Mouse (Mus musculus) retina, postnatal 1 day (tissue): ENCODE data around the gene Nfix.
"Not testable (repeated sequence)": the region's sequence is repeated elsewhere in the genome, so short reads cannot be mapped to it uniquely, and the experiment has no call there.

ENCODE experiments used
- DNase-seq: peaks from one replicate; pipeline ENCODE4 v3.0.0-alpha.2; 2012

Nfix gene

GRCm38 (mm10) chr8:84689091-84689915 is 110.8 kb downstream of the Nfix start:
- peak; percentile 97 for DNase-seq

- DNase-seq, result peak; percentile 93
These were observed 112.4 kb downstream of the Nfix start, which contains the start of gene Nacc1 for GRCm38 (mm10) chr8:84687705-84688100. Gene Nacc1, minus strand, starts transcription at chr8:84687862.

- peak; percentile 69 for DNase-seq
These were observed 113.0 kb downstream of the Nfix start for GRCm38 (mm10) chr8:84687003-84687704.

- DNase-seq, result no peak
These were observed 113.7 kb downstream of the Nfix start, which contains the start of gene Trmt1 for GRCm38 (mm10) chr8:84686191-84687002. Gene Trmt1, plus strand, starts transcription at chr8:84686307.

GRCm38 (mm10) chr8:84684537-84684936 is 115.6 kb downstream of the Nfix start:
- no peak for DNase-seq

GRCm38 (mm10) chr8:84682257-84682656 is 117.9 kb downstream of the Nfix start:
- no peak for DNase-seq

- no peak for DNase-seq
These were observed 118.7 kb downstream of the Nfix start for GRCm38 (mm10) chr8:84681476-84681875.

- no peak for DNase-seq
These were observed 122.8 kb downstream of the Nfix start for GRCm38 (mm10) chr8:84677305-84677704.

- DNase-seq, result not testable (repeated sequence)
These were observed 129.7 kb downstream of the Nfix start for GRCm38 (mm10) chr8:84670295-84671006.

- DNase-seq, result no peak
These were observed 131.2 kb downstream of the Nfix start for GRCm38 (mm10) chr8:84668731-84669485.

GRCm38 (mm10) chr8:84668081-84668480 is 132.1 kb downstream of the Nfix start:
- no peak for DNase-seq

- no peak for DNase-seq
These were observed 134.7 kb downstream of the Nfix start for GRCm38 (mm10) chr8:84665385-84665893.

- DNase-seq, result peak; percentile 93
These were observed 135.4 kb downstream of the Nfix start for GRCm38 (mm10) chr8:84664566-84665384.

GRCm38 (mm10) chr8:84663483-84664327 is 136.4 kb downstream of the Nfix start:
- peak; percentile 99 for DNase-seq

GRCm38 (mm10) chr8:84662581-84663065 is 137.5 kb downstream of the Nfix start, which contains the start of gene Ier2:
Gene Ier2, minus strand, starts transcription at chr8:84662852.
- DNase-seq, result peak; percentile 98

- DNase-seq, result no peak
These were observed 138.1 kb downstream of the Nfix start for GRCm38 (mm10) chr8:84661961-84662571.

- peak; percentile 69 for DNase-seq
These were observed 138.7 kb downstream of the Nfix start for GRCm38 (mm10) chr8:84661458-84661871.

- peak; percentile 46 for DNase-seq
These were observed 139.2 kb downstream of the Nfix start for GRCm38 (mm10) chr8:84660819-84661457.
